In the genomic region with DNA sequence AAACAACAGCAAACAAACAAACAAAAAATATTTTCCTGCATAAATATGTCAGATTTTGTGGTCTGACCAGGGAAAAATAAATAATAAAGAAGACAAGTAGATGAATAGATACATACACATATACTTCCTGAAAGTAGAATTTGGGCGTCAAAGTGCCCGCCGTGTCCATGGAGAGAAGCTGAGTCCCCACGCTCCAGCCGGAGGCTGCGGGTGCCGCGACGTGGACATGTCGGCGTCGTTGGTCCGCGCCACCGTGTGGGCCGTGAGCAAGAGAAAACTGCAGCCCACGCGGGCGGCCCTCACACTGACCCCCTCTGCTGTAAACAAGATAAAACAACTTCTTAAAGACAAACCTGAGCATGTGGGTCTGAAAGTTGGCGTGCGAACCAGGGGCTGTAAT, we compare ENCODE assay signal across 11 mouse cellular contexts. TPM values are rescaled to one million over a fixed set of nuclear protein-coding genes. Genes with fewer than 3 reads are reported as not detected.
A peak's percentile ranks its signal among the peaks of the same experiment; 100 is the strongest.
DNase-seq lines count a peak whose midpoint lies in the region; ATAC-seq and TF ChIP-seq lines count a peak whose summit lies in the region.
"Had no signal": no experiment of that assay in that cellular context is flagged by ENCODE, and none has a peak within 500 bp of the region (broad histone marks: within the 10 kb centered on the region; RNA-seq: fewer than 3 reads in every experiment).

A gene (plus strand): TSS at position 144 of the 400 bp plus-strand sequence.

- H3K9me3 ChIP-seq in liver, embryonic 11.5 days (ENCODE audit: control insufficient read depth, low read length) = no peaks in the 10 kb centered on the region
- H3K9me3 ChIP-seq in intestine, postnatal 0 days (ENCODE audit: control insufficient read depth) = no peaks in the 10 kb centered on the region
- H3K9me3 ChIP-seq: embryonic facial prominence, embryonic 12.5 days; liver, embryonic 13.5 days had no signal

- TF ChIP-seq CTCF in heart, adult 2 months (IDR thresholded peaks at IDR 0.05) = no peak
- TF ChIP-seq CTCF in intestine, postnatal 0 days (IDR thresholded peaks at IDR 0.05; ENCODE audit: low read depth) = no peak

- TF ChIP-seq POLR2A in heart, adult 2 months (IDR thresholded peaks at IDR 0.05; ENCODE audit: insufficient read depth, low read depth, low read length) = no peak

- H3K4me3 ChIP-seq in heart, adult 2 months = no peak within 1 kb of the TSS
- no peak within 1 kb of the TSS for H3K4me3 ChIP-seq in liver, embryonic 11.5 days (ENCODE audit: low read depth, low read length)
- H3K4me3 ChIP-seq in intestine, postnatal 0 days (ENCODE audit: low read depth, low read length) = no peak within 1 kb of the TSS
- H3K4me3 ChIP-seq: embryonic facial prominence, embryonic 12.5 days; liver, embryonic 13.5 days had no signal

- H3K27ac ChIP-seq in heart, adult 2 months = no peak within 1 kb of the TSS
- H3K27ac ChIP-seq in liver, embryonic 11.5 days (ENCODE audit: low read depth, low read length) = no peak within 1 kb of the TSS
- no peak within 1 kb of the TSS for H3K27ac ChIP-seq in intestine, postnatal 0 days (ENCODE audit: low read depth, low read length)
- H3K27ac ChIP-seq: embryonic facial prominence, embryonic 12.5 days; liver, embryonic 13.5 days had no signal

- H3K4me1 ChIP-seq in heart, adult 2 months (ENCODE audit: control insufficient read depth, insufficient read depth, low read length) = no peaks in the 10 kb centered on the region
- H3K4me1 ChIP-seq in liver, embryonic 11.5 days (replicated peaks; ENCODE audit: control insufficient read depth, insufficient read depth, low read length) = no peaks in the 10 kb centered on the region
- H3K4me1 ChIP-seq in intestine, postnatal 0 days (replicated peaks; ENCODE audit: control insufficient read depth, insufficient read depth, low read length) = no peaks in the 10 kb centered on the region
- H3K4me1 ChIP-seq: embryonic facial prominence, embryonic 12.5 days; liver, embryonic 13.5 days had no signal

- H3K79me2 ChIP-seq in heart, adult 2 months (replicated peaks; ENCODE audit: control insufficient read depth, insufficient read depth, low read length) = no peaks in the 10 kb centered on the region

- no peak within 1 kb of the TSS for H3K4me2 ChIP-seq in liver, embryonic 11.5 days
- no peak within 1 kb of the TSS for H3K4me2 ChIP-seq in intestine, postnatal 0 days (replicated peaks; ENCODE audit: low read depth)
- H3K4me2 ChIP-seq: embryonic facial prominence, embryonic 12.5 days; liver, embryonic 13.5 days had no signal

- no peak for ATAC-seq in liver, embryonic 11.5 days (replicated peaks; ENCODE audit: low FRiP score)
- ATAC-seq in intestine, postnatal 0 days = no peak
- ATAC-seq: inflammation-experienced regulatory T-cells, adult 6 months had no signal

- intact Hi-C loops in heart, adult 2 months (cut with DNase I) = no loop called here

- no peaks in the 10 kb centered on the region for H3K27me3 ChIP-seq in heart, adult 2 months (ENCODE audit: control insufficient read depth, insufficient read depth, low read length)
- H3K27me3 ChIP-seq in liver, embryonic 11.5 days (replicated peaks; ENCODE audit: control insufficient read depth, insufficient read depth, low read length) = no peaks in the 10 kb centered on the region
- H3K27me3 ChIP-seq in intestine, postnatal 0 days (replicated peaks; ENCODE audit: control insufficient read depth, insufficient read depth, low read length) = no peaks in the 10 kb centered on the region
- H3K27me3 ChIP-seq: embryonic facial prominence, embryonic 12.5 days; liver, embryonic 13.5 days had no signal

- TF ChIP-seq EP300 in heart, adult 2 months (IDR thresholded peaks at IDR 0.05; ENCODE audit: insufficient read depth, low read depth, low read length) = no peak

- no peak within 1 kb of the TSS for H3K9ac ChIP-seq in heart, adult 2 months (ENCODE audit: low read depth, low read length)
- no peak within 1 kb of the TSS for H3K9ac ChIP-seq in liver, embryonic 11.5 days (ENCODE audit: low read depth, low read length)
- no peak within 1 kb of the TSS for H3K9ac ChIP-seq in intestine, postnatal 0 days (ENCODE audit: low read depth, low read length)
- H3K9ac ChIP-seq: embryonic facial prominence, embryonic 12.5 days; liver, embryonic 13.5 days had no signal

- 92% methylated on average over 21 of the region's 21 CpGs for WGBS in heart, adult 2 months
- 91% methylated on average over 21 of the region's 21 CpGs for WGBS in liver, embryonic 11.5 days
- WGBS in intestine, postnatal 0 days = 93% methylated on average over 21 of the region's 21 CpGs

- DNase-seq in heart, adult 2 months = peak in 1 of 2 experiments; percentile 33
- DNase-seq in heart, adult 9 months (ENCODE audit: low spot score in 2 of 2) = no peak
- DNase-seq in 3134 (ENCODE audit: extremely low read depth, insufficient read length, low spot score) = peak; percentile 69
- DNase-seq in cerebellum, postnatal 10 days = peak; percentile 21 to 40
- DNase-seq in heart, postnatal 4 days = peak; percentile 17
- no peak for DNase-seq in liver, embryonic 11.5 days (ENCODE audit: low spot score)
- DNase-seq in B cell, adult 2 months = no peak
- DNase-seq: liver, embryonic 13.5 days had no signal

- no peaks in the 10 kb centered on the region for H3K36me3 ChIP-seq in heart, adult 2 months (ENCODE audit: control insufficient read depth, insufficient read depth, low read length)
- H3K36me3 ChIP-seq in liver, embryonic 11.5 days (ENCODE audit: control insufficient read depth, insufficient read depth, low read length) = no peaks in the 10 kb centered on the region
- H3K36me3 ChIP-seq in intestine, postnatal 0 days (ENCODE audit: control insufficient read depth, insufficient read depth) = no peaks in the 10 kb centered on the region
- H3K36me3 ChIP-seq: embryonic facial prominence, embryonic 12.5 days; liver, embryonic 13.5 days had no signal

RNA-seq across cellular contexts. Expression of the gene that starts here (rescaled TPM):
- total RNA-seq in heart, adult 2 months (2021) = 10 to 100 TPM; 25.4 to 27.3 TPM
- 0.82 and 2.0 TPM in 2 replicates for polyA plus RNA-seq in heart, adult 2 months (2012; rRNA removed)
- 10 to 100 TPM; 21.1 to 21.9 TPM for total RNA-seq in heart, postnatal 4 days (2021)
- polyA plus RNA-seq in liver, embryonic 11.5 days (2014; fragmentation: Nextera tagmentation; extraction: Ambion mirVana) = 0.22 and 0.42 TPM in 2 replicates
- polyA plus RNA-seq in intestine, postnatal 0 days (2015; fragmentation: Nextera tagmentation; extraction: Ambion mirVana) = 0.12 and 0.30 TPM in 2 replicates

Comparison
In these comparisons a context has a peak if more than half of its experiments do, and no peak if none do; other contexts are left out.
1. DNase-seq: peak in 3134 (single experiment), cerebellum, postnatal 10 days (2 of 2) and heart, postnatal 4 days (single experiment); none in heart, adult 9 months (0 of 2), liver, embryonic 11.5 days (single experiment) and B cell, adult 2 months (0 of 2).